Mouse (Mus musculus) forebrain, embryonic 15.5 days (tissue): ENCODE results near the gene Vapa. TPM values are rescaled to one million over a fixed set of nuclear protein-coding genes. Genes with fewer than 3 reads are reported as not detected.

ENCODE experiments used
- ATAC-seq: fragments of 200-750 bp; cut with Nextera tagmentation; replicated peaks from 2 replicates; pipeline ENCODE4 v1.8.0; 2017; ENCODE audit warnings: mild to moderate bottlenecking, moderate TSS enrichment, moderate library complexity
- H3K27ac ChIP-seq: fragments of 300-500 bp; sonication (generic); replicated peaks from 2 replicates; pipeline ENCODE4 v1.5.1; 2015; ENCODE audit warnings: mild to moderate bottlenecking, inconsistent platforms
- H3K27me3 ChIP-seq: fragments of 300-500 bp; sonication (generic); 2 replicates; pipeline ENCODE4 v1.6.1; 2015; ENCODE audit warnings: inconsistent platforms
- H3K36me3 ChIP-seq: fragments of 300-500 bp; sonication (generic); 2 replicates; pipeline ENCODE4 v1.6.1; 2015; ENCODE audit warnings: mild to moderate bottlenecking, inconsistent platforms
- H3K4me1 ChIP-seq: fragments of 300-500 bp; sonication (generic); 2 replicates; pipeline ENCODE4 v1.6.1; 2015; ENCODE audit warnings: inconsistent platforms
- H3K4me2 ChIP-seq: fragments of 300-500 bp; sonication (generic); replicated peaks from 2 replicates; pipeline ENCODE4 v1.6.1; 2015; ENCODE audit warnings: mild to moderate bottlenecking, inconsistent platforms
- H3K4me3 ChIP-seq: fragments of 300-500 bp; sonication (generic); 2 replicates; pipeline ENCODE4 v1.5.1; 2015; ENCODE audit warnings: mild to moderate bottlenecking, inconsistent platforms
- H3K9ac ChIP-seq: fragments of 300-500 bp; sonication (generic); replicated peaks from 2 replicates; pipeline ENCODE4 v1.6.1; 2015; ENCODE audit warnings: mild to moderate bottlenecking, inconsistent platforms
- H3K9me3 ChIP-seq: fragments of 300-500 bp; sonication (generic); 2 replicates; pipeline ENCODE4 v1.6.1; 2016; ENCODE audit warnings: inconsistent platforms
- WGBS: fragments of 180-500 bp; shearing (Covaris S2); methylation state at CpG from one replicate; pipeline ENCODE4 v1.1.7; 2015; ENCODE audit warnings: mixed read lengths; 5-methylcytosine and 5-hydroxymethylcytosine counted together
- polyA plus RNA-seq: library from polyadenylated mRNA; unstranded; fragments of >200 nt; fragmentation: Nextera tagmentation; extraction: Ambion mirVana; gene quantifications from 2 replicates; pipeline ENCODE4 v1.2.1, GENCODE M21; 2015

Vapa gene
- polyA plus RNA-seq, 1 experiment from 2014 or later = 258 TPM

DNA sequence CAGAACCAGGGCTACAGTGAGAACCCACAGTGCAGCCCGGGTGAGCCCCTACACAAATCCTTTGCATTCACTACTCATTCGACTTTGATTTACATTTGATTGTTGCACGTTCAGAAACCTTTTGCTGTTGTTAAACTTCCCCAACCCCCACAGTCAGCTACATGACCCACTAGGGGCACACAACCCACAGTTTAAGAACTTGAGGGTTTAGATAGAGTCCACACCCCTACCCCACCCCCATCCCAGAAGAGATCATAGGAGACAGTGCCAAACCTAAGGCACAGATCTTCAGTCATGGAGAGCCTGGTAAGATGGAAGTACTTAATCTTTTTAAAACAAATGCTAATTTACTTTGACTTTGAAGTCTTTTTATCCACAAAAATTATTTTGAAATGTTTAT, 2.3 kb upstream of the Vapa start:
- Histone ChIP-seq H3K9me3 (no peaks in the 10 kb centered on the region), H3K4me3 (no peak overlapping the region), H3K36me3 (no peaks in the 10 kb centered on the region), H3K27ac (no peak overlapping the region), H3K27me3 (no peaks in the 10 kb centered on the region), H3K9ac (no peak overlapping the region), H3K4me2 (no peak overlapping the region), H3K4me1 (peaks cover 18% of the 10 kb centered on the region)
- 37% methylated on average over 3 of the region's 3 CpGs for WGBS
- no peak for ATAC-seq

DNA sequence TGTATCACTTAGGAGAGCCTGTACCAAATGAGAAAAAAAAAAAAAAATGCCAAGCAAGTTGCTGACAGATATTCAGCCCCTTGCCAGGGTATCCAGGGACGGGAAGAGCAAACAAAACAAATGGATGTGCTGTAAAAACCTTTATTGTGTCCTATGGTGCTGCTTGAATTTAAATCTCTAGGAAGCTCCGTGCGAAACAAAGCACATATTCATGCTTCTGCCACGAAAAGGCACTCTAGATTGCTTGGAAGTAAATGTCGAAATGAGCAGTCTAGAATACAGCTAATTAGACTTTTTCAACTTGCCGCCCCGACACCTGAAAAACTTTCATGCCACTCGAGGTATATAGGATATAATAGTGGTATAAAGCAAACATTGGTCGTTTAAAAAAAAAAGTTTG, 1.1 kb upstream of the Vapa start:
- H3K4me3 ChIP-seq = peak overlapping the region; percentile 99
- no peaks in the 10 kb centered on the region for H3K36me3 ChIP-seq
- no peaks in the 10 kb centered on the region for H3K9me3 ChIP-seq
- 0% methylated on average over 9 of the region's 9 CpGs for WGBS
- H3K27ac ChIP-seq = peak overlapping the region; percentile 99
- peaks cover 27% of the 10 kb centered on the region for H3K4me1 ChIP-seq
- ATAC-seq = no peak
- H3K27me3 ChIP-seq = no peaks in the 10 kb centered on the region
- H3K4me2 ChIP-seq = peak overlapping the region; percentile 54
- H3K9ac ChIP-seq = peak overlapping the region; percentile 80

DNA sequence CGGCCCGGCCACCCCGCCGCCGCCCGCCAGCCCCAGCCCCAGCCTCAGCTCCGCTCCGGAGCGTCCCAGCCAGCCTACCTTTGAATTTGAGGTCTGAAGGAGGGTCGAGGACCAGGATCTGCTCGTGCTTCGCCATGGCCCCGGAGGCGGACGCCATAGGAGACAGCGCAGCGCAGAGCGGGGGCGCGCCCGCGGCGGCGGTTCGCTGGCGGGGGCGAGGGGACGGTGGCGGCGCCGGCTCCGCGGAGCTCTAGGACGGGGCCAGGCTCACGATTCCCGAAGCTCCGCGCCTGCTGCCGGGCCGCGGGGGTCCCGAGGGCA, 253 bp downstream of the Vapa start:
- peak; percentile 71 for ATAC-seq
- no peaks in the 10 kb centered on the region for H3K27me3 ChIP-seq
- peak overlapping the region; percentile 98 for H3K9ac ChIP-seq
- peak overlapping the region; percentile 73; the same call in 1 of the 2 replicates for H3K4me2 ChIP-seq
- peaks cover 40% of the 10 kb centered on the region for H3K4me1 ChIP-seq
- no peaks in the 10 kb centered on the region for H3K9me3 ChIP-seq
- peak overlapping the region; percentile 99 for H3K27ac ChIP-seq
- H3K36me3 ChIP-seq = no peaks in the 10 kb centered on the region
- WGBS = under 1% methylated on average over 32 of the region's 42 CpGs
- peak overlapping the region; percentile 99 for H3K4me3 ChIP-seq

DNA sequence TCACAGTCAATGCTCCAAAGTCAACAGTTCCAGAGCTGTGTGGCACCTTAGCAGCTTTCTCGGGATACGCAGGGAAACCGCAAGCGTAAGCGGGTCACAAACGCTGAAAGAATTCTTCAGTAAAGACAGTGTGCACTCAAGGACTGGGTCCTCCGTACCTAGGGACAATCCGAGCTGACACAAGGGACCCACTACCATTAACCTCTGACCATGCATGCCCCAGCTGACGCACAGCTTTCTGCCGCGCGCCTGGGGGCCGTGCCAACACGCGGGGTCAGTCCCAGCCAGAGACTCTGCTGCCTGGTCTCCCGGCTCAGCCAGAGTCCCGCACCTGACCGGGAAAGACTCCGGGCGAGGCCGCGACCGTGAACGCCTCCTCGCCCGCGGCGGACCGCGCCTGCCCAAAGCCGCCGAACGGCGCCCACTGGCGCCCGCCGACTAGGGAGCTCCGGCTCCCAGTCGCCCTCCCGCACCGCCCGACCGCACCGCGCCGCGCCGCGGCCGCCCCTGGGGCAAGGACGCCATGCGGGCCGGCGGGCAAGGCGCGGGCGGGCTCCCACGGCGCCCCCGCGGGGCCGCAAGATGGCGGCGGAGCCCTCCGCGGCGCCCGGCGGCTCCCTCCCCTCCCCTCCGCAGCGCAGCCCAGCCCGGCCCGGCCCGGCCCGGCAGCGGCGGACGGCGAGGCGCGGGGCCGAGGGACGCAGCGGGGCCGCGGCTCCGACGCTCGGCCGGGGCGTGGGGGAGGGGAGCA, 789 bp downstream of the Vapa start:
- Histone ChIP-seq H3K27ac (peak overlapping the region; percentile 99), H3K9ac (peak overlapping the region; percentile 98), H3K4me2 (peak overlapping the region; percentile 73), H3K4me3 (peak overlapping the region; percentile 99), H3K9me3 (no peaks in the 10 kb centered on the region), H3K36me3 (no peaks in the 10 kb centered on the region), H3K4me1 (peaks cover 44% of the 10 kb centered on the region), H3K27me3 (no peaks in the 10 kb centered on the region)
- peak; percentile 42 for ATAC-seq
- under 1% methylated on average over 64 of the region's 91 CpGs for WGBS

DNA sequence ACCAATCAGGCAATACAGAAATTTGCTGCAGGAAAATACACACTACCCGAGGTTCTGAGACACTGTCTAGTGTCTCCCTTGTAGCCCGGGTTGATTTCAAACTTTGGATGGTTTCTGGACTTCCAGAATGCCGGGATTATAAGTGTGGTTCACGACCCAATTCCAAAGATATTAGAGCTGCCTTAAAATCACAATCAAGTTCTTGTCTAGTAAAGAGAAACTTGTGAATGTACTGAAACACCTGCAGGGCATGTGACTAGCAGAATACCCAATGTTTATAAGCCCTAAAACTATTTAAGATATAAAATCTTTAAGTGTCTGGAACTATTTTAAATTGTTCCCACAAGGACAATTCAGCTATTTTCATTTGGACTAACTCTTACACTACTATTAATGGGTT, 1.6 kb downstream of the Vapa start:
- H3K9ac ChIP-seq = peak overlapping the region; percentile 98
- WGBS = 8% methylated on average over 4 of the region's 4 CpGs

DNA sequence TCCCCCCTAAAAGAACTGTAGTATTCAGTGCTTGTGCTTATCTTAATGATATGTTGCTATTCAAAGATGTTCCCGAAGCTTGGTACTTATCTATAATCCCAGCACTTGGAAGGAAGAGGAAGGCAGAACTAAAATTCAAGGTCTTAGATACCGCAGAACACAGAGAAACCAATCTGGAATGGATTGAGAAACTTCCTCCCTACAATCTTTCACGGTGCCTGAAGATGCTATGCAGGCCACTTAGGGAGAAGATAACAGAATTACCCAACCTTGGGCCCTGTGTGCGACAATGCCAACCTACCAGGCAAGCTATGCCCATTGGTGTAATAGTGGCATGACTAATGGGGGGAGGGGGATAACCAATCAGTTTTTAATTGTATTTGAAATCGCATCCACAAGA, 4.6 kb downstream of the Vapa start:
- Histone ChIP-seq H3K4me2 (no peak overlapping the region), H3K9ac (no peak overlapping the region), H3K27me3 (no peaks in the 10 kb centered on the region), H3K4me1 (peaks cover 56% of the 10 kb centered on the region), H3K27ac (no peak overlapping the region), H3K36me3 (no peaks in the 10 kb centered on the region), H3K9me3 (no peaks in the 10 kb centered on the region), H3K4me3 (no peak overlapping the region)
- WGBS = 83% methylated on average over 5 of the region's 5 CpGs
- ATAC-seq = no peak

More for the DNA sequence above, 1.6 kb downstream of the Vapa start:
- H3K27me3 ChIP-seq = no peaks in the 10 kb centered on the region
- no peak overlapping the region for H3K27ac ChIP-seq
- peak overlapping the region; percentile 99 for H3K4me3 ChIP-seq
- H3K36me3 ChIP-seq = no peaks in the 10 kb centered on the region
- H3K4me2 ChIP-seq = peak overlapping the region; percentile 73
- ATAC-seq = no peak
- peaks cover 49% of the 10 kb centered on the region for H3K4me1 ChIP-seq
- no peaks in the 10 kb centered on the region for H3K9me3 ChIP-seq

DNA sequence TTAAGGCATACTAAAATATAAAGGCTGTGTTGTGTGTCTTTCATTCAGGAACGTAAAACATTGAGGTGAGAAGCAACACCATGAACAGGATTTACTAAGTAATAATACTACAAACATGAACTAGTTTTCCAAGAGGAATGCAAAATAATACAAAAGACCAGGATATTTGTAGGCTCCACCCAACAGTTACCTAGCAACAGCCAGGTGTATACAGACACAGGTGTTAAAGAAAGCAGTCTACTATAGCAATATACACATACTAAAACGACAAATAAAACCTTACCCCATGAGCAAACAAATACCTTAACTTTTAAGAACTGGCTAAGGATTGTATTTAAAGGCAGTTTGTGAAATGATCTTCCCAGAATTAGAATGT, 5.1 kb downstream of the Vapa start:
- Histone ChIP-seq H3K4me1 (peaks cover 56% of the 10 kb centered on the region), H3K9ac (no peak overlapping the region), H3K4me3 (no peak overlapping the region), H3K27me3 (no peaks in the 10 kb centered on the region), H3K9me3 (no peaks in the 10 kb centered on the region), H3K27ac (no peak overlapping the region), H3K36me3 (no peaks in the 10 kb centered on the region), H3K4me2 (no peak overlapping the region)
- ATAC-seq = no peak
- 82% methylated on average over 2 of the region's 2 CpGs for WGBS

DNA sequence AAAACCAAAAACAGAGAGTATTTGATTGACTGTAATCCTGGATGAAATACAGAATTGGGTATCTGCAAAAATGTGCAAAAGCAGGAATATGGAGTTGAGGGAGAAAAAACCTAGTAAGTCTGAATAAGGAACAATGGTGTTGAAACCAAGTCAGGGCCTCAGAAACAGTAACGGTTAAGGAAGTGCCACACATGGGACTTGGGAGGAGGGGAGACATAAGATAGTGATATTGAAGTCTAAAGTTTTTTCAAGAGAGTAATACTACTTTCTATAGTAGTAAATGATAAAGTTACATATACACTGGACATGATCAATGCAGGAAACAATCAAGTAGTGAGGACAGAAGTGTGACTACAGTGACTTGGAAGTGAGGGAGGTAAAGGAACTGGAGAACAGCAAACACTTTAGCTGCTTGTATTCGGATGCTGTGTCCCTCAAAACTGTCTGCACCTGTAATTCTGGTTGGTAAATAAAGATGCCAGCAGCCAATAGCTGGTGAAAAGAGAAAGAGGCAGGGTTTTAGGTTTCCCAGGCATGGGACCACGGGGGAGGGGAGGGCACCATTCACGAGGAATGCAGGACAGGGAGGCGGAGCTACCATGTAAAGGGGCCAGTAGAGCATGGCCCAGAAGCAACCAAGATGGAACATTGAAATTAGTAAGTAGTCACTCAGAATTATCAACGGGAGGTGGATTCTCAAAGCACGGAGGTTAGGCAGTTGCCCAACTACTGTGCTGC, 5.6 kb downstream of the Vapa start:
- Histone ChIP-seq H3K27ac (no peak overlapping the region), H3K9me3 (no peaks in the 10 kb centered on the region), H3K4me2 (no peak overlapping the region), H3K27me3 (no peaks in the 10 kb centered on the region), H3K9ac (no peak overlapping the region), H3K4me3 (no peak overlapping the region), H3K4me1 (peaks cover 56% of the 10 kb centered on the region), H3K36me3 (no peaks in the 10 kb centered on the region)
- ATAC-seq = no peak
- WGBS = 38% methylated on average over 7 of the region's 7 CpGs

DNA sequence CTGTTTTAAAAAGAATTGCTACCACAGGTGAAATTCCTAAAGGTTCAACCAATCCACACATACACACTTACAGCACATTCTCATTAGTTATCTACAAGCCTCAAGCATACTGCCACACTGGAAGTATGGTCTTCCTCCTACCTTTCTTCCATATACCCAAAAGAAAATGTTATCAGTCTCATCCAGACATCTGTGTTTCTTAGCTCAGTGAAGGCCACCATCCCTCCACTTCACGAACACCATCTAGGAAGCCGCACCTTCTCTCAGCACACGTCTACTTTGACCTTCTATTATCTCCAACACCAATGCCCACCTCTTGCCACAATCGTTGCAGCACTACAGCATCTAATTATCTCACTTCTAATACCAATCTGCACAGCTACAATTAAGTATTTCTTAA, 7.3 kb downstream of the Vapa start:
- no peaks in the 10 kb centered on the region for H3K9me3 ChIP-seq
- no peak overlapping the region for H3K4me2 ChIP-seq
- 78% methylated on average over 4 of the region's 4 CpGs for WGBS
- peaks cover 50% of the 10 kb centered on the region for H3K4me1 ChIP-seq
- H3K27me3 ChIP-seq = no peaks in the 10 kb centered on the region
- ATAC-seq = no peak
- H3K4me3 ChIP-seq = no peak overlapping the region
- H3K27ac ChIP-seq = no peak overlapping the region
- H3K9ac ChIP-seq = no peak overlapping the region
- H3K36me3 ChIP-seq = no peaks in the 10 kb centered on the region

DNA sequence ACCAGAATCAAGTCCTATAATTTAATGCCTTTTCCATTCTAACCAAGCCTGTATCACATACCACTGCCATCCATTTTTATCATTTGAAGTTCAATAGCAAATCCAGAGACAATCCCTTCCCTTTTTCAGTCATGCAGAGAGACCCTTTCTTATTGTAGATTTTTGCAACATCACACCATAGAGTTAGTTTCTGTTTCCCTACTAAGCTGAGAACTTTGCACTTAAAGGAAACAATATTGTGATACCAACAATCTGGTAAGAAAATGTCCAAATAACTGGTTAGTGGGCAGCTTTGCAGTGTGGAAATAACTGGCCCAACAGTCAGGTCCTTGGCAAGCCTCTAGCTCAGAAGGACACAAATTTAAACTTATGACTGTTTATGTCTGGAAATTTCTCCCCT, 8.5 kb downstream of the Vapa start:
- no peak overlapping the region for H3K27ac ChIP-seq
- H3K36me3 ChIP-seq = no peaks in the 10 kb centered on the region
- no peak overlapping the region for H3K4me2 ChIP-seq
- H3K9me3 ChIP-seq = no peaks in the 10 kb centered on the region
- no peak for ATAC-seq
- peaks cover 52% of the 10 kb centered on the region for H3K4me1 ChIP-seq
- H3K27me3 ChIP-seq = no peaks in the 10 kb centered on the region
- H3K9ac ChIP-seq = no peak overlapping the region
- H3K4me3 ChIP-seq = no peak overlapping the region

DNA sequence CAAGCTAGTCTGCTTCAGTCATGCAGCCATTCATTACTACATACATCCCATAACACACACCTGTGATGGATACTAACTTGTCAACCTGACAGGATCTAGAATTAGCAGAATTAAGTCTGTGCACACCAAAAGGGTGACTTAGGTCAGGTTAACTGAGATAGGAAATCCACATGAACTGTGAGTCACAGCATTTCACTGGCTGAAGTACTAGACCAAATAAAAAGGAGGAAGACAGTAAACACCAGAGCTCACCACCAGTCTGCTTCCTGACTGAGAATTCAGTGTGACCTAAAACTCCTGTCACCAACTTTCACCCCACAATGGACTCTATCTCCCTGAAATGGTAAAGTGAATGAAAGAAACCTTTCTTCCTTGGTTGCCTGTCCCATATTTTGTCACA, 9.0 kb downstream of the Vapa start:
- no peak overlapping the region for H3K27ac ChIP-seq
- H3K36me3 ChIP-seq = no peaks in the 10 kb centered on the region
- no peak overlapping the region for H3K4me3 ChIP-seq
- peaks cover 46% of the 10 kb centered on the region for H3K4me1 ChIP-seq
- no peak overlapping the region for H3K9ac ChIP-seq
- no peaks in the 10 kb centered on the region for H3K9me3 ChIP-seq
- ATAC-seq = no peak
- H3K27me3 ChIP-seq = no peaks in the 10 kb centered on the region
- no peak overlapping the region for H3K4me2 ChIP-seq

DNA sequence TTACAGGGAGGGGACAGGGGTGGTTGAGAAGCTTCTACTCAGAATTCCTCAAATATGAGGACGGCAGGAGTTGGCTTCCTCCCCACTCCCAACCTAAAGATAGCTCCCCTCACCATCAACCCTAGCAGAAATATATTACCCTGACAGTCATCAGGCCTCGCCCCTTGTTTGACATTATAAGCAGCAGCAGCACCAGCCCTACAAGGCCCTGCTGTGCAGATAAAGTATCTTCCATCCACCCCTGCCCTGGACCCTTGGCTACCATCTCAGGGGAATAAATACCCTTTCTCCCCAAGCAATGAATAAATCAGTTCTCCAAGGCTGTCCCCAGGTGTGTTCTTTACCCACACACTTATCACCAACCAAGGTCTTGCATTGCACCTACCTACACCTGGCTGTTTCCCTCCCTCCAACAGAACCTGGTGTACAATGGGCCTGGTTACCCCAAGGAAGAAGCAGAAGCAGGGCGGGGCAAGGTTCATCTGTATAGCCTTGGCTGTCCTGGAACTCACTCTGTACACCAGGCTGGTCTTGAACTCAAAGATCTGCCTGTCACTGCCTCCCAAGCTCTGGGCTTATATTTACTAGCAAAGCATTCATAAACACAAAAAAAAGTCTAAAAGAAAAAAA, 15.4 kb downstream of the Vapa start:
- no peak for ATAC-seq
- 87% methylated on average over 3 of the region's 3 CpGs for WGBS
- no peaks in the 10 kb centered on the region for H3K27me3 ChIP-seq
- no peak overlapping the region for H3K9ac ChIP-seq
- H3K4me2 ChIP-seq = no peak overlapping the region
- no peak overlapping the region for H3K4me3 ChIP-seq
- H3K27ac ChIP-seq = no peak overlapping the region
- peaks cover 22% of the 10 kb centered on the region for H3K4me1 ChIP-seq
- H3K36me3 ChIP-seq = no peaks in the 10 kb centered on the region
- no peaks in the 10 kb centered on the region for H3K9me3 ChIP-seq
